Mouse (Mus musculus): ENCODE measurements around the gene Ino80b.

GRCm38 (mm10) chr6:83145209-83145608 is 20.0 kb upstream of the Ino80b start:
- TF ChIP-seq POLR2A (IDR thresholded peaks at IDR 0.05; ENCODE audit: extremely low read depth, insufficient read depth, low read length) (no peak), CTCF (IDR thresholded peaks at IDR 0.05; ENCODE audit: extremely low read depth, insufficient read depth, low read length) (no peak)

All from cortical plate, adult 2 months (tissue).